Mouse (Mus musculus): ENCODE measurements around the gene Iqsec1.

Iqsec1 gene

GRCm38 (mm10) chr6:90706490-90706889 lies 282.0 kb downstream of the Iqsec1 start:
- DNase-seq (ENCODE audit: low spot score) = no peak

GRCm38 (mm10) chr6:90705738-90706137 lies 282.7 kb downstream of the Iqsec1 start:
- no peak for DNase-seq (ENCODE audit: low spot score)

- no peak for DNase-seq (ENCODE audit: low spot score)
Observed at GRCm38 (mm10) chr6:90704705-90705344, 283.7 kb downstream of the Iqsec1 start.

- DNase-seq (ENCODE audit: low spot score) = no peak
Observed at GRCm38 (mm10) chr6:90703782-90704181, 284.7 kb downstream of the Iqsec1 start.

- no peak for DNase-seq (ENCODE audit: low spot score)
Observed at GRCm38 (mm10) chr6:90702837-90703735, 285.4 kb downstream of the Iqsec1 start.

GRCm38 (mm10) chr6:90702197-90702596 lies 286.3 kb downstream of the Iqsec1 start:
- no peak for DNase-seq (ENCODE audit: low spot score)

GRCm38 (mm10) chr6:90701391-90701790 lies 287.1 kb downstream of the Iqsec1 start:
- DNase-seq (ENCODE audit: low spot score) = no peak

- DNase-seq (ENCODE audit: low spot score) = no peak
Observed at GRCm38 (mm10) chr6:90700737-90701136, 287.7 kb downstream of the Iqsec1 start.

- no peak for DNase-seq (ENCODE audit: low spot score)
Observed at GRCm38 (mm10) chr6:90700068-90700467, 288.4 kb downstream of the Iqsec1 start.

GRCm38 (mm10) chr6:90698843-90699242 lies 289.6 kb downstream of the Iqsec1 start:
- DNase-seq (ENCODE audit: low spot score) = no peak

- DNase-seq (ENCODE audit: low spot score) = no peak
Observed at GRCm38 (mm10) chr6:90695754-90696153, 292.7 kb downstream of the Iqsec1 start.

- DNase-seq (ENCODE audit: low spot score) = no peak
Observed at GRCm38 (mm10) chr6:90692404-90692803, 296.1 kb downstream of the Iqsec1 start.

- DNase-seq (ENCODE audit: low spot score) = no peak
Observed at GRCm38 (mm10) chr6:90691935-90692334, 296.6 kb downstream of the Iqsec1 start.

- no peak for DNase-seq (ENCODE audit: low spot score)
Observed at GRCm38 (mm10) chr6:90689500-90689899, 299.0 kb downstream of the Iqsec1 start.

GRCm38 (mm10) chr6:90688742-90689141 lies 299.7 kb downstream of the Iqsec1 start:
- no peak for DNase-seq (ENCODE audit: low spot score)

GRCm38 (mm10) chr6:90688003-90688402 lies 300.5 kb downstream of the Iqsec1 start:
- DNase-seq (ENCODE audit: low spot score) = no peak

GRCm38 (mm10) chr6:90686812-90687211 lies 301.7 kb downstream of the Iqsec1 start:
- no peak for DNase-seq (ENCODE audit: low spot score)

- no peak for DNase-seq (ENCODE audit: low spot score)
Observed at GRCm38 (mm10) chr6:90683831-90684532, 304.5 kb downstream of the Iqsec1 start.

- no peak for DNase-seq (ENCODE audit: low spot score)
Observed at GRCm38 (mm10) chr6:90680401-90680800, 308.1 kb downstream of the Iqsec1 start.

GRCm38 (mm10) chr6:90678759-90679158 lies 309.7 kb downstream of the Iqsec1 start:
- DNase-seq (ENCODE audit: low spot score) = no peak

GRCm38 (mm10) chr6:90668693-90669092 lies 319.8 kb downstream of the Iqsec1 start:
- DNase-seq (ENCODE audit: low spot score) = no peak

GRCm38 (mm10) chr6:90663736-90664135 lies 324.7 kb downstream of the Iqsec1 start:
- no peak for DNase-seq (ENCODE audit: low spot score)

GRCm38 (mm10) chr6:90662148-90662547 lies 326.3 kb downstream of the Iqsec1 start:
- DNase-seq (ENCODE audit: low spot score) = no peak

All from T-cell, adult 2 months (primary cell).